Mouse (Mus musculus) heart, embryonic 16.5 days (tissue): ENCODE measurements around the gene Hectd1. TPM values are rescaled to one million over a fixed set of nuclear protein-coding genes. Genes with fewer than 3 reads are reported as not detected.

Experiments
- ATAC-seq: fragments of 200-750 bp; cut with Nextera tagmentation; replicated peaks from 2 replicates; pipeline ENCODE4 v1.8.0; 2017; ENCODE audit warnings: moderate number of reproducible peaks; ENCODE audit not compliant: insufficient read depth, low FRiP score; ENCODE audit errors: extremely low read depth
- H3K27ac ChIP-seq: fragments of 300-500 bp; sonication (generic); 2 replicates; pipeline ENCODE4 v1.5.1; 2014; ENCODE audit warnings: mild to moderate bottlenecking, low read length, control low read depth, moderate library complexity
- H3K27me3 ChIP-seq: fragments of 300-500 bp; sonication (generic); 2 replicates; pipeline ENCODE4 v1.6.1; 2014; ENCODE audit warnings: low read length, mixed read lengths; ENCODE audit not compliant: control insufficient read depth, insufficient read depth
- H3K36me3 ChIP-seq: fragments of 300-500 bp; sonication (generic); 2 replicates; pipeline ENCODE4 v1.6.1; 2014; ENCODE audit not compliant: control insufficient read depth, insufficient read depth
- H3K4me1 ChIP-seq: fragments of 300-500 bp; sonication (generic); 2 replicates; pipeline ENCODE4 v1.6.1; 2014; ENCODE audit warnings: low read length, mixed read lengths; ENCODE audit not compliant: control insufficient read depth, insufficient read depth
- H3K4me2 ChIP-seq: fragments of 300-500 bp; sonication (generic); 2 replicates; pipeline ENCODE4 v1.6.1; 2014; ENCODE audit warnings: low read depth, mild to moderate bottlenecking, control low read depth, low read length
- H3K4me3 ChIP-seq: fragments of 300-500 bp; sonication (generic); 2 replicates; pipeline ENCODE4 v1.5.1; 2014; ENCODE audit warnings: mild to moderate bottlenecking, control low read depth, low read length
- H3K9ac ChIP-seq: fragments of 300-500 bp; sonication (generic); 2 replicates; pipeline ENCODE4 v1.6.1; 2014; ENCODE audit warnings: low read length, control low read depth
- H3K9me3 ChIP-seq: fragments of 300-500 bp; sonication (generic); replicated peaks from 2 replicates; pipeline ENCODE4 v1.6.1; 2016; ENCODE audit warnings: low read length; ENCODE audit not compliant: control insufficient read depth
- WGBS: fragments of 180-500 bp; shearing (Covaris S2); extraction: QIAGEN DNeasy Blood & Tissue Kit; methylation state at CpG from one replicate; pipeline ENCODE4 v1.1.7; 2014; 5-methylcytosine and 5-hydroxymethylcytosine counted together
- polyA plus RNA-seq: library from polyadenylated mRNA; unstranded; fragments of >200 nt; fragmentation: Nextera tagmentation; extraction: Ambion mirVana; gene quantifications from 2 replicates; pipeline ENCODE4 v1.2.1, GENCODE M21; 2015

Gene Hectd1
- polyA plus RNA-seq, 1 experiment from 2014 or later = 34.7 TPM

DNA sequence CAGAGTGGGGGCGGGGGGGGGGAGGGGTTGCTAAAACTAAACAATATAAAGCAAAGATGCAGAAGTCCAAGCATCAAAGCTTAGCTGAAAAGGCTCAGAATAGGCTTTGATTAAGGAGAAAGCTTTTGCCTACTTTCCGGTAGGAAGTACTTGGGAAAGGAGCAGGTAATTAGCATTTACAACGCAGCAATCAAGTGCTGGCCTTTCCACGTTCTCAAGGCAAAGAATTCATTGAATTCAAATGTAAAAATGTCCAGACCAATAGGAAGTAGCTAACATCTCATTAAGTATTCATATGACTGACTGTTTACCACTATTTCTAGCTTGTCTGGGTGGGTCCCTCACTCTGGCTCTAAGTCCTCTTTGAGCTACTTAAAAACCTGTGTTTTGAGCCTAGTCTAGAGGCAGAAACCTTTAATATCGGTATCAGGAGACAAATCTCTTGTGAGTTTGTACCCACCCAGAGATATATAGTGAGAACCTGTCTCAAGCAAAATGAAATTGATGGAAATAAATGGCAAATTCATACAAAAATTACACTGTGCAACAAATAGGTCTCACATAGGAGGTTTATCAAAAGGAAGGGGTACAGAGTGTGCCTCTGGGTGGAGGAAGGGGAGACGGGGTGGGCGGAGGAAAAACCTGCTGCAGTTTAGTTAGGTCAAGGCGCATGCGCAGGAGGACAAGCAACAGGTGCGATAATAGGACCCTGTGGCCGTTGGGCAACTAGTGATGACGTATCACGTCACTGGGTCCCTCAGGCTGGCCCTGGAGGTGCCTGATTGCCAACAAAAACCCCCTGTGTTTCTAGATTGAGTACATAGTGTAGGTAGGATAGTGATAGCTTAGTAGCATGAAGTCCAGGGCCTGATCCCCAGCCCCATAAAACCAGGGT is 29.0 kb upstream of the Hectd1 start:
- H3K9me3 ChIP-seq = no peaks in the 10 kb centered on the region
- H3K4me3 ChIP-seq = no peak overlapping the region
- H3K27me3 ChIP-seq = no peaks in the 10 kb centered on the region
- H3K4me1 ChIP-seq = no peaks in the 10 kb centered on the region
- H3K27ac ChIP-seq = no peak overlapping the region
- WGBS = 75% methylated on average over 13 of the region's 13 CpGs
- no peak overlapping the region for H3K9ac ChIP-seq
- H3K4me2 ChIP-seq = no peak overlapping the region
- no peak for ATAC-seq
- no peaks in the 10 kb centered on the region for H3K36me3 ChIP-seq

GRCm38 (mm10) chr12:51856768-51857295 is 27.5 kb upstream of the Hectd1 start:
- H3K4me3 ChIP-seq = no peak overlapping the region
- H3K27me3 ChIP-seq = no peaks in the 10 kb centered on the region
- no peak overlapping the region for H3K4me2 ChIP-seq
- no peaks in the 10 kb centered on the region for H3K4me1 ChIP-seq
- H3K9me3 ChIP-seq = no peaks in the 10 kb centered on the region
- WGBS = 44% methylated on average over 8 of the region's 8 CpGs
- no peaks in the 10 kb centered on the region for H3K36me3 ChIP-seq
- no peak overlapping the region for H3K27ac ChIP-seq
- ATAC-seq = no peak
- H3K9ac ChIP-seq = no peak overlapping the region

DNA sequence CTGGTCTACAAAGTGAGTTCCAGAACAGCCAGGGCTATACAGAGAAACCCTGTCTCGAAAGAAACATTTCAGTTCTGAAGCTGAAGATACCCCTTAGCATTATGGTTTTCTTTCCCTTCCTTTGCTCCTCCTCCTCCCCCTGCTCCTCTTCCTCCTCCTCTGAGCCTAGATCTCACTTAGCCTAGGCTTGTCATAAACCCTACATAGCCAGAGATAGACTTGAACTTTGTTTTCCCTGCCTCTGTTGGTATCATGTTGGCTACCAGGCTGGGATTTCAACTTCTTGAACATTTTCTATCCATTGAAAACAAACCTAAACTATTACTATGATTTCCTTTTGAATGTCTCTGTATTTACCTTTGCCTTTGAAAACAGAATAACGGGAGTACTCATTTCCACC is 26.5 kb upstream of the Hectd1 start:
- Histone ChIP-seq H3K27ac (no peak overlapping the region), H3K4me1 (no peaks in the 10 kb centered on the region), H3K4me2 (no peak overlapping the region), H3K36me3 (no peaks in the 10 kb centered on the region), H3K4me3 (no peak overlapping the region), H3K27me3 (no peaks in the 10 kb centered on the region), H3K9me3 (no peaks in the 10 kb centered on the region), H3K9ac (no peak overlapping the region)
- WGBS = 95% methylated on average over 2 of the region's 2 CpGs
- ATAC-seq = no peak

- Histone ChIP-seq H3K36me3 (no peaks in the 10 kb centered on the region), H3K4me2 (no peak overlapping the region), H3K27me3 (no peaks in the 10 kb centered on the region), H3K9me3 (no peaks in the 10 kb centered on the region), H3K4me1 (no peaks in the 10 kb centered on the region), H3K4me3 (no peak overlapping the region), H3K9ac (no peak overlapping the region), H3K27ac (no peak overlapping the region)
- 57% methylated on average over 7 of the region's 7 CpGs for WGBS
- no peak for ATAC-seq
Measured at GRCm38 (mm10) chr12:51855453-51855852, 26.1 kb upstream of the Hectd1 start.

DNA sequence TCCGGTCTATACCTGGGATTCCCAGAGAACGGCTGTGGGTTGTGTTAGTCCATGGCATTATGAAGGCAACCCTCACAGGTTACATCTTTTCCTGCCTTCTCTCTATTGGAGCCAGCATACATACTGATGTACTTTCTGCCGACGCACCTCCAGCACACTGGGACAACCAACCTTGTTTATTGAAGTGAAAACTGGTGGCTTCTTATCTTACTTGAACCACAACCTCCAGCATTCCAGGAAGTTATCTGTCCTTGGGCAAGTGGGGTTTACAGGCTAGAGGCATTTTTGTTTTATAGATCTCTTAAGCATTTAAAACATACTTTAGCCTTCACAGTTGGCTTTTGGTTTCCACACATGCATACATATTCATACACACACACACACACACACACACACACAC is 22.3 kb upstream of the Hectd1 start:
- 71% methylated on average over 4 of the region's 4 CpGs for WGBS
- H3K27ac ChIP-seq = no peak overlapping the region
- H3K4me2 ChIP-seq = no peak overlapping the region

DNA sequence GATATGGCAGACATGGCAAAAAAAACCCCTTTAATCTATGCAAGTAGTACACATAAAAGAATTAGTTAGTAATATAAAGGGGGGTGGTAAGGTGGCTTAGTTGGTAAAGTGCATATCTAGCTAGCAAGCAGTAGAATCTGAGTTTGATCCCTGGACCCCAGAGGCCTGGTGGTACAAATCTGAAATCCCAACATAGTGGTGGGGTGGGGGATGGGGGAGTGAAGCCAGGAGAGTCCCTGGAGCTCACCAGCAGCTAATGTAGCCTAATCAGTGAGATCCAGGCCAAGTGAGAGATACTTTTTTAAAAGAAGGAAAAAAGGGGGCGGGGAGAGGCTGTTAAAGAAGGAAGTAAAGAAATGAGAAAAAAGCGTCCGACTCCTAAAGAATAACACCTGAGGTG is 21.8 kb upstream of the Hectd1 start:
- no peaks in the 10 kb centered on the region for H3K4me1 ChIP-seq
- 83% methylated on average over 3 of the region's 3 CpGs for WGBS
- H3K9ac ChIP-seq = no peak overlapping the region
- no peak for ATAC-seq
- H3K9me3 ChIP-seq = no peaks in the 10 kb centered on the region
- H3K27me3 ChIP-seq = no peaks in the 10 kb centered on the region
- H3K27ac ChIP-seq = no peak overlapping the region
- no peaks in the 10 kb centered on the region for H3K36me3 ChIP-seq
- H3K4me3 ChIP-seq = no peak overlapping the region
- H3K4me2 ChIP-seq = no peak overlapping the region

More for the DNA sequence above, 22.3 kb upstream of the Hectd1 start:
- Histone ChIP-seq H3K9ac (no peak overlapping the region), H3K4me3 (no peak overlapping the region), H3K9me3 (no peaks in the 10 kb centered on the region), H3K27me3 (no peaks in the 10 kb centered on the region), H3K4me1 (no peaks in the 10 kb centered on the region), H3K36me3 (no peaks in the 10 kb centered on the region)
- ATAC-seq = no peak

- H3K9me3 ChIP-seq = no peaks in the 10 kb centered on the region
- H3K4me3 ChIP-seq = no peak overlapping the region
- 80% methylated on average over 4 of the region's 4 CpGs for WGBS
- H3K9ac ChIP-seq = no peak overlapping the region
- H3K27me3 ChIP-seq = no peaks in the 10 kb centered on the region
- no peak for ATAC-seq
- no peak overlapping the region for H3K27ac ChIP-seq
- no peaks in the 10 kb centered on the region for H3K4me1 ChIP-seq
- no peaks in the 10 kb centered on the region for H3K36me3 ChIP-seq
- no peak overlapping the region for H3K4me2 ChIP-seq
Measured at GRCm38 (mm10) chr12:51850339-51850738, 21.0 kb upstream of the Hectd1 start.

DNA sequence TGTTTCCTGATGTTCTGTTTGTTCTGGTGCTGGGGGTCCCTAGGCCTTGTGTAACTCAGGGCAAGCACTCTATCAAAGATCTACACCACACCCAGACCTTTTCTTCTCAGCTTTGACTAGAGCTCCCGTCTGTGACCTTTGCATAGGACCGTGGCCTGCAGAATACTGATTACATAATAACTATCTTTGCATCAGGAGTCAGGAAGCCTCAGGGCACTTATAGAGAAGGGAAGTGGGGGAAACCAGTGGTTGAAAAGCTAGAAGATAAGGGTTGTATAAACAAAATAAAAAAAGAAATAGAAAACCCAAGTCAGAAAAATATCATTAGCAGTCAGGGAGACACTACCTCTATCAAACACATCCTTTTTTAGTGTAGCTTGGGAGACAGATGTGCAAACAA is 20.6 kb upstream of the Hectd1 start:
- Histone ChIP-seq H3K4me3 (no peak overlapping the region), H3K4me1 (no peaks in the 10 kb centered on the region), H3K36me3 (no peaks in the 10 kb centered on the region), H3K27me3 (no peaks in the 10 kb centered on the region), H3K27ac (no peak overlapping the region), H3K4me2 (no peak overlapping the region), H3K9ac (no peak overlapping the region), H3K9me3 (no peaks in the 10 kb centered on the region)
- 74% methylated on average over 2 of the region's 2 CpGs for WGBS
- no peak for ATAC-seq

GRCm38 (mm10) chr12:51847953-51848680 is 18.8 kb upstream of the Hectd1 start:
- Histone ChIP-seq H3K4me2 (no peak overlapping the region), H3K9ac (no peak overlapping the region), H3K36me3 (no peaks in the 10 kb centered on the region), H3K4me3 (no peak overlapping the region), H3K27me3 (no peaks in the 10 kb centered on the region), H3K4me1 (peaks cover 13% of the 10 kb centered on the region), H3K9me3 (no peaks in the 10 kb centered on the region), H3K27ac (no peak overlapping the region)
- 53% methylated on average over 9 of the region's 9 CpGs for WGBS
- no peak for ATAC-seq
